Mouse (Mus musculus) ES-CJ7 (cell line): ENCODE measurements around the gene Mri1.
A peak's percentile ranks its signal among the peaks of the same experiment; 100 is the strongest.

ENCODE experiments used
- DNase-seq: peaks from one replicate; pipeline ENCODE4 v3.0.0; 2011; ENCODE audit warnings: low read depth, low spot score

Gene Mri1

GRCm38 (mm10) chr8:84256822-84257610 is at the start of gene Mri1:
TSS of gene Mri1 (minus strand) at chr8:84257326.
- DNase-seq = peak; percentile 96

GRCm38 (mm10) chr8:84303951-84304350 is 46.8 kb upstream of the Mri1 start:
- DNase-seq = no peak

GRCm38 (mm10) chr8:84297029-84297785 is 40.1 kb upstream of the Mri1 start:
- DNase-seq = peak; percentile 83

GRCm38 (mm10) chr8:84291688-84292087 is 34.6 kb upstream of the Mri1 start:
- peak; percentile 77 for DNase-seq

- no peak for DNase-seq
Measured at GRCm38 (mm10) chr8:84291086-84291485, 34.0 kb upstream of the Mri1 start.

GRCm38 (mm10) chr8:84288892-84289291 is 31.8 kb upstream of the Mri1 start:
- DNase-seq = peak; percentile 45

- peak; percentile 89 for DNase-seq
Measured at GRCm38 (mm10) chr8:84285665-84286064, 28.5 kb upstream of the Mri1 start.

- DNase-seq = peak; percentile 78
Measured at GRCm38 (mm10) chr8:84284608-84285063, 27.5 kb upstream of the Mri1 start.

GRCm38 (mm10) chr8:84280777-84281176 is 23.7 kb upstream of the Mri1 start:
- no peak for DNase-seq

GRCm38 (mm10) chr8:84276447-84276846 is 19.3 kb upstream of the Mri1 start:
- no peak for DNase-seq

GRCm38 (mm10) chr8:84273968-84274367 is 16.8 kb upstream of the Mri1 start:
- no peak for DNase-seq

- DNase-seq = no peak
Measured at GRCm38 (mm10) chr8:84272302-84272701, 15.2 kb upstream of the Mri1 start.

- DNase-seq = peak; percentile 100
Measured at GRCm38 (mm10) chr8:84269950-84270773, 13.0 kb upstream of the Mri1 start, which contains the start of gene Ccdc130. TSS of gene Ccdc130 (minus strand) at chr8:84270380.

- no peak for DNase-seq
Measured at GRCm38 (mm10) chr8:84261098-84261497, 4.0 kb upstream of the Mri1 start.

GRCm38 (mm10) chr8:84256458-84256821 is 686 bp downstream of the Mri1 start:
- DNase-seq = peak; percentile 84

GRCm38 (mm10) chr8:84255858-84256257 is 1.3 kb downstream of the Mri1 start:
- peak; percentile 63 for DNase-seq

- DNase-seq = peak; percentile 94
Measured at GRCm38 (mm10) chr8:84249257-84250170, 7.6 kb downstream of the Mri1 start, which contains the start of gene D8Ertd738e. TSS of gene D8Ertd738e (minus strand) at chr8:84249719.

GRCm38 (mm10) chr8:84241821-84242220 is 15.3 kb downstream of the Mri1 start:
- DNase-seq = no peak

- no peak for DNase-seq
Measured at GRCm38 (mm10) chr8:84241167-84241566, 16.0 kb downstream of the Mri1 start.

GRCm38 (mm10) chr8:84237542-84238229 is 19.4 kb downstream of the Mri1 start:
- peak; percentile 80 for DNase-seq
